In the genomic region with DNA sequence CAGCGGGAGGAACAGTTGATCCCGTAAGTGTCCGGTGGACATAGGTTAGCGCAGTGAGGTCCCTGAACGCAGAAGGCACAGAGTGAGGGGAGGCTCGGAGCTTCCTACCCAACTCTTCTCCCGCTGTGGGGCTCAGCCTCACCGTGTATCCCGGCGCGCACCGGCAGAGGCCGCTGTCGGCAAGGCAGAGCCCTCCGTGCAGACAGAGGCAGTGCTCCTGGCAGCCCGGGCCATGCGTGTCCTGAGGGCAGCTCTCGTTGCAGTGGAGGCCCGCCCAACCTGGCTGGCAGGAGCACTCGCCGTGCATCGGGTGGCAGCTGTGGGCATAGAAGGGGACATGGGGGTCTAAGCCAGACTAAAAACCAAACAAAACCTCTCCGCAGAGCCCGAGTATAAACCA, we compare ENCODE assay signal across 9 mouse cellular contexts. TPM values are rescaled to one million over a fixed set of nuclear protein-coding genes. Genes with fewer than 3 reads are reported as not detected.
DNase-seq lines count a peak whose midpoint lies in the region; ATAC-seq lines count a peak whose summit lies in the region.
"Had no signal": no experiment of that assay in that cellular context is flagged by ENCODE, and none has a peak within 500 bp of the region (broad histone marks: within the 10 kb centered on the region; RNA-seq: fewer than 3 reads in every experiment).

No protein-coding gene starts in this region.

- H3K9me3 ChIP-seq in intestine, embryonic 16.5 days (ENCODE audit: control insufficient read depth, low read length) = no peaks in the 10 kb centered on the region
- H3K9me3 ChIP-seq: megakaryocyte, embryonic 14.5 days had no signal

- no peak overlapping the region for H3K27ac ChIP-seq in intestine, embryonic 16.5 days (ENCODE audit: low read length)

- DNase-seq in adrenal gland, adult 2 months = peak; percentile 91
- peak; percentile 71 for DNase-seq in embryo, embryonic 11.5 days (ENCODE audit: low read depth, low spot score)
- DNase-seq in left cerebral cortex, postnatal 25 days (ENCODE audit: low spot score in 2 of 2) = peak; percentile 82 to 86
- peak; percentile 81 for DNase-seq in mesoderm, embryonic 11.5 days (ENCODE audit: low read depth, low spot score)
- peak; percentile 91 for DNase-seq in right cerebral cortex, postnatal 14 days
- peak; percentile 89 for DNase-seq in urinary bladder, postnatal 14 days (ENCODE audit: low spot score)

- intact Hi-C loops in left cerebral cortex, postnatal 25 days (cut with DNase I) = loop anchor here (1.0 to 2.0 kb wide), 2 partner anchors 13 to 61 kb away; no protein-coding TSS in a partner anchor

- peak; percentile 94 for ATAC-seq in granulocyte monocyte progenitor cell, adult 5-6 weeks (replicated peaks; ENCODE audit: poor library complexity, severe bottlenecking)
- ATAC-seq in intestine, embryonic 16.5 days = peak; percentile 87

- peak overlapping the region; percentile 48; the same call in 1 of the 2 replicates for H3K9ac ChIP-seq in intestine, embryonic 16.5 days (ENCODE audit: low read depth, low read length)

- 0 out of 2 replicates have a peak, but pooled peaks cover 4% of the 10 kb centered on the region for H3K27me3 ChIP-seq in intestine, embryonic 16.5 days (replicated peaks; ENCODE audit: control insufficient read depth, insufficient read depth, low read length)
- H3K27me3 ChIP-seq: megakaryocyte, embryonic 14.5 days had no signal

- H3K4me1 ChIP-seq in intestine, embryonic 16.5 days (ENCODE audit: control insufficient read depth, insufficient read depth, low read length) = peaks cover 13% of the 10 kb centered on the region

- H3K4me3 ChIP-seq in intestine, embryonic 16.5 days (ENCODE audit: low read length) = no peak overlapping the region
- H3K4me3 ChIP-seq: megakaryocyte, embryonic 14.5 days had no signal

- 5% methylated on average over 24 of the region's 24 CpGs for WGBS in intestine, embryonic 16.5 days

- peak overlapping the region; percentile 39; the same call in 1 of the 2 replicates for H3K4me2 ChIP-seq in intestine, embryonic 16.5 days (ENCODE audit: low read depth, low read length)

- peaks cover 10% of the 10 kb centered on the region; the same call in 1 of the 2 replicates for H3K36me3 ChIP-seq in intestine, embryonic 16.5 days (ENCODE audit: control insufficient read depth, insufficient read depth, low read length)

RNA-seq across cellular contexts. Expression of a gene that starts 7.5 kb away (rescaled TPM):
- total RNA-seq in adrenal gland, adult 2 months (2021) = 1 to 10 TPM in 1 of 2 experiments, not detected in 1; 1.2 TPM
- polyA plus RNA-seq in adrenal gland, adult 2 months (2012; rRNA removed) = 0.06 and 0.43 TPM in 2 replicates
- total RNA-seq in granulocyte monocyte progenitor cell, adult 5-6 weeks (2014; fragmentation: Nextera tagmentation) = not detected in 2 replicates
- total RNA-seq in granulocyte monocyte progenitor cell, adult 5-6 weeks (2017) = not detected in 2 replicates
- 0.39 and 0.58 TPM in 2 replicates for polyA plus RNA-seq in intestine, embryonic 16.5 days (2015; fragmentation: Nextera tagmentation; extraction: Ambion mirVana)
- under 1 TPM; 0.23 to 0.69 TPM for total RNA-seq in left cerebral cortex, postnatal 25 days (2021)

RNA-seq across cellular contexts. Expression of a gene that starts 39.0 kb away (rescaled TPM):
- total RNA-seq in adrenal gland, adult 2 months (2021) = 1 to 10 TPM; 4.6 to 6.3 TPM
- polyA plus RNA-seq in adrenal gland, adult 2 months (2012; rRNA removed) = 8.8 and 17.4 TPM in 2 replicates
- total RNA-seq in granulocyte monocyte progenitor cell, adult 5-6 weeks (2014; fragmentation: Nextera tagmentation) = not detected in 2 replicates
- total RNA-seq in granulocyte monocyte progenitor cell, adult 5-6 weeks (2017) = not detected in 2 replicates
- 1.4 and 1.6 TPM in 2 replicates for polyA plus RNA-seq in intestine, embryonic 16.5 days (2015; fragmentation: Nextera tagmentation; extraction: Ambion mirVana)
- 1 to 10 TPM in 1 of 2 experiments, under 1 TPM in 1; 0.21 to 1.7 TPM for total RNA-seq in left cerebral cortex, postnatal 25 days (2021)

RNA-seq across cellular contexts. Expression of a gene that starts 40.8 kb away (rescaled TPM):
- total RNA-seq in adrenal gland, adult 2 months (2021) = under 1 TPM; 0.52 to 0.69 TPM
- polyA plus RNA-seq in adrenal gland, adult 2 months (2012; rRNA removed) = 1.2 and 3.9 TPM in 2 replicates
- total RNA-seq in granulocyte monocyte progenitor cell, adult 5-6 weeks (2014; fragmentation: Nextera tagmentation) = not detected in 2 replicates
- not detected in 2 replicates for total RNA-seq in granulocyte monocyte progenitor cell, adult 5-6 weeks (2017)
- 0.27 and 0.39 TPM in 2 replicates for polyA plus RNA-seq in intestine, embryonic 16.5 days (2015; fragmentation: Nextera tagmentation; extraction: Ambion mirVana)
- under 1 TPM; 0.60 to 0.73 TPM for total RNA-seq in left cerebral cortex, postnatal 25 days (2021)
